Mouse (Mus musculus): ENCODE measurements at regions not wholly inside any gene's neighbourhood (a gene's known extent, or its start where the extent isn't known, plus 50 kb on each side); places are given as distances from the start of the nearest gene placed in this dataset.

- no peak overlapping the region for H3K27ac ChIP-seq (ENCODE audit: insufficient read depth, low read length)
- H3K9me3 ChIP-seq (replicated peaks; ENCODE audit: control insufficient read depth, insufficient read depth, low read length, poor library complexity, severe bottlenecking): 0 out of 2 replicates have a peak, but pooled peaks cover 2% of the 10 kb centered on the region
- H3K9ac ChIP-seq (ENCODE audit: low read depth, poor library complexity, severe bottlenecking): no peak overlapping the region
- H3K4me1 ChIP-seq (ENCODE audit: control insufficient read depth, insufficient read depth, low read length): no peaks in the 10 kb centered on the region
- no peaks in the 10 kb centered on the region for H3K27me3 ChIP-seq (ENCODE audit: control insufficient read depth, insufficient read depth, low read length, poor library complexity, severe bottlenecking)
- H3K36me3 ChIP-seq (ENCODE audit: control insufficient read depth, insufficient read depth, low read length, poor library complexity, severe bottlenecking): no peaks in the 10 kb centered on the region
- TF ChIP-seq CTCF (IDR thresholded peaks at IDR 0.05; ENCODE audit: low read depth, low read length): no peak
- no peak for TF ChIP-seq EP300 (IDR thresholded peaks at IDR 0.05; ENCODE audit: insufficient read depth, low read depth, low read length)
- TF ChIP-seq POLR2A (IDR thresholded peaks at IDR 0.05; ENCODE audit: insufficient read depth, low read length): no peak
- H3K4me3 ChIP-seq (ENCODE audit: low read depth, low read length): no peak overlapping the region
Observed at GRCm38 (mm10) chr12:73428171-73428570, 118.0 kb downstream of the Tmem30b start.

GRCm38 (mm10) chr12:73424814-73425213, 121.4 kb downstream of the Tmem30b start:
- no peaks in the 10 kb centered on the region for H3K27me3 ChIP-seq (ENCODE audit: control insufficient read depth, insufficient read depth, low read length, poor library complexity, severe bottlenecking)
- no peaks in the 10 kb centered on the region for H3K36me3 ChIP-seq (ENCODE audit: control insufficient read depth, insufficient read depth, low read length, poor library complexity, severe bottlenecking)
- H3K9ac ChIP-seq (ENCODE audit: low read depth, poor library complexity, severe bottlenecking): no peak overlapping the region
- no peaks in the 10 kb centered on the region for H3K4me1 ChIP-seq (ENCODE audit: control insufficient read depth, insufficient read depth, low read length)
- no peak overlapping the region for H3K27ac ChIP-seq (ENCODE audit: insufficient read depth, low read length)
- TF ChIP-seq EP300 (IDR thresholded peaks at IDR 0.05; ENCODE audit: insufficient read depth, low read depth, low read length) (no peak), POLR2A (IDR thresholded peaks at IDR 0.05; ENCODE audit: insufficient read depth, low read length) (no peak), CTCF (IDR thresholded peaks at IDR 0.05; ENCODE audit: low read depth, low read length) (no peak)
- 0 out of 2 replicates have a peak, but pooled peaks cover 2% of the 10 kb centered on the region for H3K9me3 ChIP-seq (replicated peaks; ENCODE audit: control insufficient read depth, insufficient read depth, low read length, poor library complexity, severe bottlenecking)
- H3K4me3 ChIP-seq (ENCODE audit: low read depth, low read length): no peak overlapping the region

GRCm38 (mm10) chr12:73417101-73417500, 129.1 kb downstream of the Tmem30b start:
- TF ChIP-seq POLR2A (IDR thresholded peaks at IDR 0.05; ENCODE audit: insufficient read depth, low read length) (no peak), CTCF (IDR thresholded peaks at IDR 0.05; ENCODE audit: low read depth, low read length) (no peak), EP300 (IDR thresholded peaks at IDR 0.05; ENCODE audit: insufficient read depth, low read depth, low read length) (no peak)
- H3K9ac ChIP-seq (ENCODE audit: low read depth, poor library complexity, severe bottlenecking): no peak overlapping the region
- H3K27ac ChIP-seq (ENCODE audit: insufficient read depth, low read length): no peak overlapping the region

DNA sequence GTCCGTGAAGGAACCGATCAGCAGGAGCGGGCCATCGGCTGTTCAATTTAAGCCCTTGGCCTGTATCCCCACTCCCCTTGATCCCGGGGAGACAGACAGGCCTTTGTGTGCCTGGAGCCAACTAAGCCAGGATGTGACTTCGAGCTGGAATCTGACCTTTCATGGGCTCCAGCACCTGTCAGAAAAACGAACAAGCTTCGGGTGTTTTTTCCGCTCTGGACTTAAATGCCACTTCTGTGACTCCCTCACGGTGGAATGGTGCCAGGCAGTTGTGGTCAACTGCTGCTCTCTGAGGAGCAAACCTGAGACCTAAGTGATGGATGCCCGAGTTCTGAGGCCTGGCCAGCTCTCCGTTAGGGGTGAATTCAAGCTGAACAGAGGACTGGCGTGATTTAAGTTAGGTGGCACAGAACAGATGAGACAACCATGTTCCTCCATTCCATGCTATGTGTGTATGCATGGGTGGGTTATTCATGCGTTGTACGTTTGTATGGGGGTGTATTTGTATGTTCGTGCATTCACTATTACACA, 129.8 kb downstream of the Tmem30b start:
- no peak for TF ChIP-seq CTCF (IDR thresholded peaks at IDR 0.05; ENCODE audit: low read depth, low read length)
- no peak for TF ChIP-seq EP300 (IDR thresholded peaks at IDR 0.05; ENCODE audit: insufficient read depth, low read depth, low read length)
- no peak for TF ChIP-seq POLR2A (IDR thresholded peaks at IDR 0.05; ENCODE audit: insufficient read depth, low read length)
- Histone ChIP-seq H3K4me1 (ENCODE audit: control insufficient read depth, insufficient read depth, low read length) (no peaks in the 10 kb centered on the region), H3K9ac (ENCODE audit: low read depth, poor library complexity, severe bottlenecking) (no peak overlapping the region), H3K27ac (ENCODE audit: insufficient read depth, low read length) (no peak overlapping the region), H3K4me3 (ENCODE audit: low read depth, low read length) (no peak overlapping the region), H3K27me3 (ENCODE audit: control insufficient read depth, insufficient read depth, low read length, poor library complexity, severe bottlenecking) (no peaks in the 10 kb centered on the region), H3K36me3 (ENCODE audit: control insufficient read depth, insufficient read depth, low read length, poor library complexity, severe bottlenecking) (no peaks in the 10 kb centered on the region), H3K9me3 (replicated peaks; ENCODE audit: control insufficient read depth, insufficient read depth, low read length, poor library complexity, severe bottlenecking) (no peaks in the 10 kb centered on the region)

More at GRCm38 (mm10) chr12:73417101-73417500, 129.1 kb downstream of the Tmem30b start:
- Histone ChIP-seq H3K27me3 (ENCODE audit: control insufficient read depth, insufficient read depth, low read length, poor library complexity, severe bottlenecking) (no peaks in the 10 kb centered on the region), H3K9me3 (replicated peaks; ENCODE audit: control insufficient read depth, insufficient read depth, low read length, poor library complexity, severe bottlenecking) (no peaks in the 10 kb centered on the region), H3K36me3 (ENCODE audit: control insufficient read depth, insufficient read depth, low read length, poor library complexity, severe bottlenecking) (no peaks in the 10 kb centered on the region), H3K4me1 (ENCODE audit: control insufficient read depth, insufficient read depth, low read length) (no peaks in the 10 kb centered on the region), H3K4me3 (ENCODE audit: low read depth, low read length) (no peak overlapping the region)

DNA sequence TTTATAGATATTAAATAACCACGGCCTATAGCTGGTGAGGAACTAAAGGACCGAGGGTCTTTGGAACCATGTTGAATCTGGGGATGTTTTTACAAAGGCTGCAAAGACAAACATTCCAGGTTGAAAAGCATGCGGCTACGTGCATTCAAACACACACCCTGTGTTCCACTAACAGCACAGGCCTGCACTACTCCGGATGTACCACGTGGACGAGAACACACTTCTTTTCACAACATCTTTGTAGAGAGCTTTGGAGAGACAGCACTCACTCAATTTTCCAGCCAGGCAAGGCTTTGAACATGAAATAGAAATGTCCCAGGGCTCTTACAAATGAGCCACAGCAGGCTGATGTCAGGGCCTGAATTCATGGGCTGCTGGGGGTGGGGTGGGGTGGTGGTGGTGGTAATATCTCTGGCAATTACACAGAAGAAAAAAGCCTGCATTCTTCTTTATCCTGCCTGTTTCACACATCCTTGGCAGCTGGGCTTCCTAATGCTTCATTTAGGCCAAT, 129.3 kb downstream of the Slc38a6 start:
- Histone ChIP-seq H3K4me3 (ENCODE audit: low read depth, low read length) (no peak overlapping the region), H3K4me1 (ENCODE audit: control insufficient read depth, insufficient read depth, low read length) (no peaks in the 10 kb centered on the region), H3K27me3 (ENCODE audit: control insufficient read depth, insufficient read depth, low read length, poor library complexity, severe bottlenecking) (no peaks in the 10 kb centered on the region), H3K9ac (ENCODE audit: low read depth, poor library complexity, severe bottlenecking) (no peak overlapping the region), H3K27ac (ENCODE audit: insufficient read depth, low read length) (no peak overlapping the region), H3K9me3 (replicated peaks; ENCODE audit: control insufficient read depth, insufficient read depth, low read length, poor library complexity, severe bottlenecking) (no peaks in the 10 kb centered on the region), H3K36me3 (ENCODE audit: control insufficient read depth, insufficient read depth, low read length, poor library complexity, severe bottlenecking) (no peaks in the 10 kb centered on the region)
- TF ChIP-seq POLR2A (IDR thresholded peaks at IDR 0.05; ENCODE audit: insufficient read depth, low read length) (no peak), EP300 (IDR thresholded peaks at IDR 0.05; ENCODE audit: insufficient read depth, low read depth, low read length) (no peak), CTCF (IDR thresholded peaks at IDR 0.05; ENCODE audit: low read depth, low read length) (no peak)

- TF ChIP-seq POLR2A (IDR thresholded peaks at IDR 0.05; ENCODE audit: insufficient read depth, low read length) (no peak), CTCF (IDR thresholded peaks at IDR 0.05; ENCODE audit: low read depth, low read length) (no peak)
- no peak overlapping the region for H3K27ac ChIP-seq (ENCODE audit: insufficient read depth, low read length)
- no peaks in the 10 kb centered on the region for H3K9me3 ChIP-seq (replicated peaks; ENCODE audit: control insufficient read depth, insufficient read depth, low read length, poor library complexity, severe bottlenecking)
- H3K9ac ChIP-seq (ENCODE audit: low read depth, poor library complexity, severe bottlenecking): no peak overlapping the region
- H3K36me3 ChIP-seq (ENCODE audit: control insufficient read depth, insufficient read depth, low read length, poor library complexity, severe bottlenecking): no peaks in the 10 kb centered on the region
- H3K4me1 ChIP-seq (ENCODE audit: control insufficient read depth, insufficient read depth, low read length): no peaks in the 10 kb centered on the region
- H3K27me3 ChIP-seq (ENCODE audit: control insufficient read depth, insufficient read depth, low read length, poor library complexity, severe bottlenecking): no peaks in the 10 kb centered on the region
- no peak overlapping the region for H3K4me3 ChIP-seq (ENCODE audit: low read depth, low read length)
Observed at GRCm38 (mm10) chr12:73413439-73414196, 127.0 kb downstream of the Slc38a6 start.
